Mouse (Mus musculus) forelimb bud, embryonic 11.5 days (tissue): ENCODE data around the gene Pygo2.

Source experiments
- DNase-seq: peaks from one replicate; pipeline ENCODE4 v3.0.0-alpha.2; 2012; ENCODE audit warnings: low read depth, low spot score

Gene Pygo2

GRCm38 (mm10) chr3:89430171-89431159 is at the start of gene Pygo2:
Pygo2 (plus strand) TSS chr3:89430214.
- DNase-seq = peak; percentile 94

DNA sequence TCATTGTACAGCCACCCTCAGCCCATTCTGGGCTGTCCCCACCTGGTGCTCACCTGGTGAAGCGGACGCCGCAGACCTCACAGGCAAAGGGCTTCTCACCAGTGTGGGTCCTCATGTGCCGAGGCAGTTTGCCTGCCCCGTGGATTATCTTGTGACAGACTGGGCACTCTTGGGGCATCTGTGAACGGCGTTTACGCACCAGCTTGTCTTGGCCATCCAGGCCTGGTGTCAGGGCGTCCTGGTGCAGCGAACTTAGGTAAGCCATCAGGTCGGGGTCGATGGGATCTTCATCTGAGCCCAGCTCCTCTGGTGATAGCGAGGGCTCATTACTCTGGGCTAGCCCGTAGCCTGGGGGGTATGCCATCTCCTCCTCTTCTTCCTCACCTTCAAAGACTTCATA is 49.7 kb upstream of the Pygo2 start:
- no peak for DNase-seq

GRCm38 (mm10) chr3:89380711-89381110 is 49.3 kb upstream of the Pygo2 start:
- no peak for DNase-seq

GRCm38 (mm10) chr3:89381233-89381632 is 48.8 kb upstream of the Pygo2 start:
- no peak for DNase-seq

DNA sequence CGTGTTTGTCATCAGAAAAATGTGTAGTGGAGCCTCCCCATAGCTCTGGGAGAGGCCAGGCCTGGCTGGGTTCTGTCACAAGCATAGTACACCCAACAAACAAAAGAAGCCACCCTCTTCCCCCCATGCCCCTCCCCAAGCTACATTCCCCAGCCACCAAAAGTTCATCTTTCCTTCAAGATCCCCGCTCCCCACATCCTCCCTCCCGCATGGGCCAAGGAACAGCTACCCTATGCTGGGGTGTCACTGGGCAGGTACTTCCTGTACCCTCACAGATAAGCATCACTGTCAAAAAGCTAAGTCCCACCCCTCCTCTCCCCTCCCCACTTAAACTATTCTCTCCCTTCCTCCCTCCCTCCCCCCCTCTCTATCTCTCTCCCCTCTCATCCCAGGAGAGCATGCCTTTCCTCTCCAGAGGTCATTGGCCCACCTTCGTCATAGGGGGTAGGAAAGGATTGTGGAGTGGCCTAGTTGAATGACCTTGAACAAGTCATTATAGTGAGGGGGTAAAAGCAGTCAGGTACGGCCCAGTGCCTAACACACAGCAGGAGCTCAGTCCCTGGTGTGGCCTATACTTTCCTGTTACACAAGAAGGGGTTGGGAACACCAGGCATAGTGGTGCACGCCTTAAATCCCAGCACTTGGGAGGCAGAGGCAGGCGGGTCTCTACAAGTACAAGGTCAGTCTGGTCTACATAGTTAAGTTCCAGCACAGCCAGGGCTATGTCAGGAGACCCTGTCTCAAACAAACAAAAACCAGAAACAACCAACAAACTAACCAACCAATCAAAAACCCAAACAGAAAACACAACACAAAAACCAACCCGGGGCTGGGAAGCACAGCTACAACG is 47.8 kb upstream of the Pygo2 start:
- no peak for DNase-seq

DNA sequence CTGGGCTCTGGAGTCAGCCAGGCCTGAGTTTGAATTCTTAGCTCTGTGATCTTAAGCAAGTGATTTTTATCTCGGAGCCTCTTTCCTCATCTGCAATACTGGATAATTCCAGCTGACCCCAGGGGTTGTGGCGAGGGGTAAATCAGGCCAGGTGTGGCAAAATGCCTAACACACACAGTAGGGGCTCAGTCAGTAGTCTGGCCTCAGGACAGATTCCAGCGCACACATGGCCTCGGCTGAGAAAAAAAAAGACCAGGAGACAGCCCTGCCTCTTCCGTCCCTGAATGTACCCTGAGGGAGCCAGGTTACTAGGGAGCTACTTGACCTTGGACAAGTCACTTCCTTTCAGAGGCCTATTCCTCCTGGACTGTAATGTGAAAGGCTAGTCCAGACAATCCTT is 47.1 kb upstream of the Pygo2 start:
- no peak for DNase-seq

- no peak for DNase-seq
These were observed 46.3 kb upstream of the Pygo2 start for GRCm38 (mm10) chr3:89383651-89384255.

- no peak for DNase-seq
These were observed 45.5 kb upstream of the Pygo2 start for GRCm38 (mm10) chr3:89384331-89385076.

DNA sequence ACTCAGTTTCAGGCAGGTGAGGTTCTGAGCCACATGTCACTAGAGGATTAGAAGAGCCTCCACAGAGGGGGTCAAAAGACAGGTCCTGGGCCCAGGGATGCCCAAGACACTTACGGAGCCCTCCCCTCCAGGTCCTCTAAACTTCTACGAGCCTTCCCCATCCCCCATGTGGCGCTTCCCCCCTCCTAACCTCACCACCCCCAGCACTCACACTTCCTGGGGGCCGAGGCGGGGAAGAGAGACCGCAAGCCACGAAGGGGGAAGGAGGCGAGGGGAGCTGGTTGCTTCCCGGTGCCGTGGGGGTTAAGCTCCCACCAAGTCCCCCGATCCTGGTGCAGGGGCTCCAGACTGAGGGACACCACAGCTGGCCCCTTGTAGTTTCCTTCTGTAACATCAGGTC is 44.6 kb upstream of the Pygo2 start:
- DNase-seq = no peak

- no peak for DNase-seq
These were observed 43.3 kb upstream of the Pygo2 start for GRCm38 (mm10) chr3:89386438-89387420.

DNA sequence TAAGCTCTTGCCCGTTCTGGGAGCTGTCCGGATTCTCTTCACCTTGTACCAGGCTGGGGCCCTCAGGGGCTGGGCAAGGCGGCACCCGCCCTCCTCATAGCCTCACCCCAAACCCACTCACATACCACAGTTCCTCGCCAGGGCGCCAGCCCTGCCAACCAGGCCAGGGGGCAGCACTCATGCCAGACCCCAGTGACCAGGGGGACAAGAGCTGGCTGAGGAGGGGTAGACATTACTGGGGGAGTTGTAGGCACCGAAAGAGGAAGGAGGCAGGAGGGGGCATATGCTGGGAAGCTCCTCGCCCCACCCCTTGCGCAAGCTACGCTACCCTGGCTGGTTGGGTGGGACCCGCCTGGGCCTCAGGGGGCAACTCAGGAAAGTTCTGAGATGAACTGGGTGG is 42.4 kb upstream of the Pygo2 start:
- DNase-seq = no peak

- no peak for DNase-seq
These were observed 41.7 kb upstream of the Pygo2 start for GRCm38 (mm10) chr3:89388134-89388881.

GRCm38 (mm10) chr3:89388901-89389740 is 40.9 kb upstream of the Pygo2 start:
- DNase-seq = no peak

DNA sequence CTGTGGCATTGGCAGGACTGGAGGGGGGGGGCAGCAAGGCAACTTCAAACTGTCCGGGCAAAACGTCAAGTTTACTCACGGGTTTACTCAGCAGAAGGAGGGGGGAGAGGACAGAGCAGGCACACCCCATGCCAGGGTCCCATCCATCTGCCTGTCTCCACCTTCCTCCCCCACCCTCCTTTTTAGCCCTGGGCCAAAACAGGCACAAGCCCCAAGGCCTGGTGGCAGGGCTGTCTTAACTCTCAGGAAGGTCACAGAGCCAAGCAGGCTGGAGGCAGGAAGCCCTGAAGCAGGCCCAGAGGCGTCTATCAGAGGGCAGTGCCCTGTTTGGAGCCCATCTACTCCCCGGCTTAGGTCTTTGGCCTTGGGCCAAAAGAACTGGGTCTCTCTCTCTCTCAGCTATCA is 39.9 kb upstream of the Pygo2 start:
- DNase-seq = no peak

DNA sequence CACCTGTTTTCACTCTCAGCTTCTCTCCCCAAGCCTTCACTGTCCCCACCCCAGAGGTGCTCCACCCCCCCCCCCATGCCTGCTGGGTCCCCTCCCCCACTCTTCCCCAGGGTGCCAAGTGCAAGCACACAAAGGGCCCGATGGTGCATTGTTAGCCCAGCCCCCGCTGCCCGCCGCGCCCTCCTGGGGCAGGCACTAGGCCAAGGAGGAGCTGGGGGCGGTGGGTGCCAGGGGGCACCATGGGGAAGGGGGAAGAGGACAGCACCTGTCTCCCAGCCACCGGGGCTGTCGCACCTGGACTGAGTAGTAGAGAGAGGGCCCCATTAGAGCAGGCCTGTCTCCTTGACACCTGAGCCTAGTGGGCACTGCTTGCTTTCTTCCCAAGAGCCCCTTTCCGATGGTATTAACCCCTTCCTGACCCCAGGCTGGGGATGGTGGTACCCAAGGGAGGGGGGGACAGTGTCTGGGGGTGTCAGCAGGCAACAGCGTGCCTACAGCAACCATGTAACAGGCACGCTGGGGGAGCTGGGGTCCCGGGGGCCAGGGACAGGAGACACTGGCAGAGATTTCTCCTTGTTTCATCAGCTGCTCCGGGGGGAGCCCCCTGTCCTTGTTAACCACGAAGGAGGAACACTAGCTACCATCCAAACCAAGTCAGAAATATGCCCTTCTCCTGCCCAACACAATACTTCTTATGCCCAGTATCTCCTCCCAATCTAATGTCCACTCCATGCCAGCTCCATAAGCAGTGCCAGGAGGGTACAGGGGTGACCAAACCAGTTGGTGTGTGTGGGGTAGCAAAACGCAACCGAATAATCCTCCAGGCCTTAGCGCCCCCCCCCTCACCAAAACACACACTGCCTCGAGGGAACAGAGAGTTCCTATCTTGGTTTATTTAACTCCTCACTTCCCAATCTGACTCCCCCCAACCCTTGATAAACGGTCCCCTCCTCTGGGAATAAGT is 39.0 kb upstream of the Pygo2 start:
- no peak for DNase-seq

DNA sequence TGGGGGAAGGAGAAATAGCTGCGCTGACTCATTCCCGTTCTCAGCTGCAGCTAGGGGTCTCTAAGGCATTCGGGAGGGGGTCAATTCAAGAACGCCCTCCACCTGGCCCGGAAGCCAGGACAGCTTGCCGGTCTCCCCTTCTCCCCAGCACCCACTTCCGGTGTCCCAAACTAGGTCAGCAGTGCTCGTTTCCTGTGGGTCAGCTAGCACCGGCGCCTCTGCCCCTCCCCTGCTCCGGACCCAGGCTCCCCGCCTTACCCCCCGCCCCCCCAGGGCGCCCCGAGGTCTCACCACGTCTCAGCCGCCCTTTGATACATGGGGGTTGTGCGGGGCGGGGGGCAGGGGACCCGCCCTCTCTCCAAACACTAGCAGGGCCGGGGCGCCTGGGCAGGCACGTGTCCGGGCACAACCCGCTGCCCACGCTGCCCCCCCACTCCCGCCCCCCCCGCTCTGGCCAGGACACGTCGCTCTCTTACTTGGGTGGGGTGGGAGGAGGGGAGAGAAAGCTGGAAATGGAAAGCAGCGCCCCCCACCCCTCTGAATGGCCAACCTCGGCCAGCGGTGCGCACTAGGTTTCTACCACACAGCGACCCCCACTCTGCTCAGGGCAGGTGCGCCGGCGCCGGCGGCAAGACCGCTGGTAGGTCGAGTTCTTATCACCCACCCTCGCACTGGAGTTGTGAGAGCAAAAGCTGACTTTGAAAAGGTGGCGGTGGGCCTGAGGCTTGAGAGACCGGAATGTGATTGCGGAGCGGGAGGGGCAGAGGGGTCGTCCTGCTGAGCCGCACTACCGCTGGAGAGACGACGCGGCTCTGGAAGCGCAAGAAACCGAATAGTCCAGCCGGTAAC is 38.1 kb upstream of the Pygo2 start:
- DNase-seq = no peak
